Mouse (Mus musculus) lung, embryonic 15.5 days (tissue): Measurements from ENCODE around the gene Pkd1l2. TPM values are rescaled to one million over a fixed set of nuclear protein-coding genes. Genes with fewer than 3 reads are reported as not detected.

Experiments used
- ATAC-seq: fragments of 200-750 bp; cut with Nextera tagmentation; 2 replicates; pipeline ENCODE4 v1.8.0; 2017; ENCODE audit warnings: moderate number of reproducible peaks, borderline replicate concordance; ENCODE audit not compliant: low FRiP score, low TSS enrichment; ENCODE audit errors: extremely low read depth
- H3K27ac ChIP-seq: fragments of 300-500 bp; sonication (generic); 2 replicates; pipeline ENCODE4 v1.5.1; 2015; ENCODE audit warnings: moderate library complexity, mild to moderate bottlenecking, inconsistent platforms
- H3K27me3 ChIP-seq: fragments of 300-500 bp; sonication (generic); 2 replicates; pipeline ENCODE4 v1.6.1; 2015; ENCODE audit warnings: inconsistent platforms
- H3K36me3 ChIP-seq: fragments of 300-500 bp; sonication (generic); 2 replicates; pipeline ENCODE4 v1.6.1; 2015; ENCODE audit warnings: inconsistent platforms
- H3K4me1 ChIP-seq: fragments of 300-500 bp; sonication (generic); 2 replicates; pipeline ENCODE4 v1.6.1; 2015; ENCODE audit warnings: inconsistent platforms
- H3K4me2 ChIP-seq: fragments of 300-500 bp; sonication (generic); 2 replicates; pipeline ENCODE4 v1.6.1; 2015; ENCODE audit warnings: inconsistent platforms, mild to moderate bottlenecking, moderate library complexity
- H3K4me3 ChIP-seq: fragments of 300-500 bp; sonication (generic); 2 replicates; pipeline ENCODE4 v1.5.1; 2015; ENCODE audit warnings: mild to moderate bottlenecking, inconsistent platforms
- H3K9ac ChIP-seq: fragments of 300-500 bp; sonication (generic); 2 replicates; pipeline ENCODE4 v1.6.1; 2015; ENCODE audit warnings: inconsistent platforms
- H3K9me3 ChIP-seq: fragments of 300-500 bp; sonication (generic); 2 replicates; pipeline ENCODE4 v1.6.1; 2016; ENCODE audit warnings: inconsistent platforms
- WGBS: fragments of 180-500 bp; shearing (Covaris S2); methylation state at CpG from one replicate; pipeline ENCODE4 v1.1.7; 2015; 5-methylcytosine and 5-hydroxymethylcytosine counted together
- polyA plus RNA-seq: library from polyadenylated mRNA; unstranded; fragments of >200 nt; fragmentation: Nextera tagmentation; extraction: Ambion mirVana; gene quantifications from 2 replicates; pipeline ENCODE4 v1.2.1, GENCODE M21; 2015

The Pkd1l2 gene
- polyA plus RNA-seq, 1 experiment from 2014 or later, result not detected

- 83% methylated on average over 14 of the region's 14 CpGs for WGBS
- H3K9ac ChIP-seq, result no peak overlapping the region
- no peaks in the 10 kb centered on the region for H3K36me3 ChIP-seq
- 0 out of 2 replicates have a peak, but pooled peaks cover 3% of the 10 kb centered on the region for H3K4me1 ChIP-seq
- no peak for ATAC-seq
- no peak overlapping the region for H3K4me2 ChIP-seq
- no peaks in the 10 kb centered on the region for H3K9me3 ChIP-seq
- H3K4me3 ChIP-seq, result no peak overlapping the region
- H3K27me3 ChIP-seq, result no peaks in the 10 kb centered on the region
- no peak overlapping the region for H3K27ac ChIP-seq
These were observed 2.6 kb downstream of the Pkd1l2 start for GRCm38 (mm10) chr8:117079652-117080051.

GRCm38 (mm10) chr8:117078367-117078926 lies 3.8 kb downstream of the Pkd1l2 start:
- H3K36me3 ChIP-seq, result no peaks in the 10 kb centered on the region
- no peak overlapping the region for H3K4me3 ChIP-seq
- H3K9ac ChIP-seq, result no peak overlapping the region
- no peaks in the 10 kb centered on the region for H3K27me3 ChIP-seq
- ATAC-seq, result no peak
- H3K27ac ChIP-seq, result no peak overlapping the region
- no peak overlapping the region for H3K4me2 ChIP-seq
- WGBS, result 75% methylated on average over 7 of the region's 7 CpGs
- H3K4me1 ChIP-seq, result 0 out of 2 replicates have a peak, but pooled peaks cover 3% of the 10 kb centered on the region
- no peaks in the 10 kb centered on the region for H3K9me3 ChIP-seq

- H3K27me3 ChIP-seq, result no peaks in the 10 kb centered on the region
- no peaks in the 10 kb centered on the region for H3K9me3 ChIP-seq
- no peak overlapping the region for H3K4me3 ChIP-seq
- H3K36me3 ChIP-seq, result no peaks in the 10 kb centered on the region
- H3K27ac ChIP-seq, result no peak overlapping the region
- no peak for ATAC-seq
- WGBS, result 64% methylated on average over 10 of the region's 10 CpGs
- no peak overlapping the region for H3K4me2 ChIP-seq
- H3K9ac ChIP-seq, result no peak overlapping the region
- no peaks in the 10 kb centered on the region for H3K4me1 ChIP-seq
These were observed 7.7 kb downstream of the Pkd1l2 start for GRCm38 (mm10) chr8:117074350-117075182.

- no peak overlapping the region for H3K4me3 ChIP-seq
- 0 out of 2 replicates have a peak, but pooled peaks cover 4% of the 10 kb centered on the region for H3K4me1 ChIP-seq
- H3K9me3 ChIP-seq, result no peaks in the 10 kb centered on the region
- no peak for ATAC-seq
- no peak overlapping the region for H3K4me2 ChIP-seq
- H3K36me3 ChIP-seq, result no peaks in the 10 kb centered on the region
- H3K27me3 ChIP-seq, result no peaks in the 10 kb centered on the region; the same call in 1 of the 2 replicates
- WGBS, result 77% methylated on average over 1 of the region's 1 CpGs
- no peak overlapping the region for H3K27ac ChIP-seq
- no peak overlapping the region for H3K9ac ChIP-seq
These were observed 12.5 kb downstream of the Pkd1l2 start for GRCm38 (mm10) chr8:117069708-117070107.

- H3K27ac ChIP-seq, result no peak overlapping the region
These were observed 14.0 kb downstream of the Pkd1l2 start for GRCm38 (mm10) chr8:117068294-117068693.

GRCm38 (mm10) chr8:117067396-117067795 lies 14.9 kb downstream of the Pkd1l2 start:
- WGBS, result 83% methylated on average over 11 of the region's 11 CpGs
- Histone ChIP-seq H3K27ac (no peak overlapping the region), H3K27me3 (no peaks in the 10 kb centered on the region; the same call in 1 of the 2 replicates), H3K4me3 (no peak overlapping the region), H3K9ac (no peak overlapping the region), H3K36me3 (no peaks in the 10 kb centered on the region), H3K4me2 (no peak overlapping the region), H3K4me1 (0 out of 2 replicates have a peak, but pooled peaks cover 4% of the 10 kb centered on the region), H3K9me3 (no peaks in the 10 kb centered on the region)
- ATAC-seq, result no peak

More at GRCm38 (mm10) chr8:117068294-117068693, 14.0 kb downstream of the Pkd1l2 start:
- no peaks in the 10 kb centered on the region for H3K9me3 ChIP-seq
- ATAC-seq, result no peak
- H3K4me3 ChIP-seq, result no peak overlapping the region
- H3K27me3 ChIP-seq, result no peaks in the 10 kb centered on the region; the same call in 1 of the 2 replicates
- no peaks in the 10 kb centered on the region for H3K36me3 ChIP-seq
- no peak overlapping the region for H3K9ac ChIP-seq
- H3K4me1 ChIP-seq, result 0 out of 2 replicates have a peak, but pooled peaks cover 4% of the 10 kb centered on the region
- 69% methylated on average over 13 of the region's 13 CpGs for WGBS
- H3K4me2 ChIP-seq, result no peak overlapping the region

GRCm38 (mm10) chr8:117066955-117067354 lies 15.3 kb downstream of the Pkd1l2 start:
- H3K4me2 ChIP-seq, result no peak overlapping the region
- ATAC-seq, result no peak
- no peak overlapping the region for H3K27ac ChIP-seq
- no peak overlapping the region for H3K4me3 ChIP-seq
- H3K9ac ChIP-seq, result no peak overlapping the region
- H3K9me3 ChIP-seq, result no peaks in the 10 kb centered on the region
- H3K27me3 ChIP-seq, result no peaks in the 10 kb centered on the region; the same call in 1 of the 2 replicates
- 0 out of 2 replicates have a peak, but pooled peaks cover 4% of the 10 kb centered on the region for H3K4me1 ChIP-seq
- 51% methylated on average over 7 of the region's 7 CpGs for WGBS
- H3K36me3 ChIP-seq, result no peaks in the 10 kb centered on the region

DNA sequence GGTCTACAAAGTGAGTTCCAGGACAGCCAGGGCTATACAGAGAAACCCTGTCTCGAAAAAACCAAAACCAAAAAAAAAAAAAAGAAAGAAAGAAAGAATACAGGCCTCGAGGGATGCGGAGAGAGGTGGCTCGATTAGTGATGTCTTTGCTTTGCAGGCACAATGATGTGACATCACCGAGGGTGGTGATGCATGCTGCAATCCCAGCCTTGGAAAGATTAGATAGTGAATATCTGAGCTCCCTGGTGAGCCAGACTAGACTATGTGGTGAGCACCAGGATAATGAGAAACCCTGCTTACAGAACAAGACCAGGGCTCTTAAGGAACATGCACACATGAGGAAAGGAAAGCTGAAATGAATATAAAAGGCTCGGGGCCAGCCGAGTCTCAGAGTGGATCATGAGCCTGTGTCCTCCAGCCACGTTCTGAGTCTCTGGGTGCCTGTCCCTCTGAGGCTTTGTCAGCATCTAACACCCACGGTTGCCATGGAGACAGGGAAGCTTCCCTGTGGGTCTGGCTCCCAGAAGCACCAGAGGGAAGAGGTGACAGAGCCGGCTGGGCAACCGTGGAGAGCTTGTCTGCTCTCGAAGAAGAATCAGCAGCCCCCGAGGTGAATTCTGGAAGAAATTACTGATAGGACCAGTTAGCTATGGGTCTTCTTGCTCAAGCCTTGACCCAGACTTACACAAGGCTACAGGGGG lies 20.9 kb downstream of the Pkd1l2 start:
- H3K9ac ChIP-seq, result no peak overlapping the region
- H3K27me3 ChIP-seq, result no peaks in the 10 kb centered on the region; the same call in 1 of the 2 replicates
- H3K4me2 ChIP-seq, result no peak overlapping the region
- no peak overlapping the region for H3K4me3 ChIP-seq
- ATAC-seq, result no peak
- 0 out of 2 replicates have a peak, but pooled peaks cover 2% of the 10 kb centered on the region for H3K4me1 ChIP-seq
- no peaks in the 10 kb centered on the region for H3K9me3 ChIP-seq
- 51% methylated on average over 13 of the region's 13 CpGs for WGBS
- H3K27ac ChIP-seq, result no peak overlapping the region
- H3K36me3 ChIP-seq, result no peaks in the 10 kb centered on the region

GRCm38 (mm10) chr8:117060306-117060705 lies 21.9 kb downstream of the Pkd1l2 start:
- no peaks in the 10 kb centered on the region for H3K4me1 ChIP-seq
- no peak overlapping the region for H3K9ac ChIP-seq
- H3K4me3 ChIP-seq, result no peak overlapping the region
- no peak overlapping the region for H3K27ac ChIP-seq
- H3K9me3 ChIP-seq, result no peaks in the 10 kb centered on the region
- no peaks in the 10 kb centered on the region for H3K27me3 ChIP-seq
- 71% methylated on average over 13 of the region's 13 CpGs for WGBS
- no peaks in the 10 kb centered on the region for H3K36me3 ChIP-seq
- H3K4me2 ChIP-seq, result no peak overlapping the region
- ATAC-seq, result no peak

DNA sequence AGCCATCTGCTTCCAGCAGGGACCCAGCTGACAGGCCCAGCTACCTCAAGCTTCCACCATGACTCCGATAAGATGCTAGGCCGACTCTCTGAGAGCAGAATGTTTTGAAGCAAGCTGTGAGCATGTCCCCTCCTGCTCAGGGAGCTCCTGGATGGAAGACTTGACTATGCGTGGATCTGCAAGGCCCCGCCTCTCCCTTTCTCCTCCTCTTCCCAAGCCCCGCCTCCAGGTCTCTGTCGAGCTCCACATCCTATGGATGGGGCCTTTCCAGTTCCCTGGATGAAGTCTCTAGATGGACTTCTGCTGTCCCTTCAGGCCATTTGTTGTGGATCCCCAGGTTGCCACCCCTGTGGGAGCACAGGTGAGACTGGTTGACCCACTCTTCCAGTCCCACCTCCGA lies 23.2 kb downstream of the Pkd1l2 start:
- WGBS, result 57% methylated on average over 7 of the region's 7 CpGs
- Histone ChIP-seq H3K4me3 (no peak overlapping the region), H3K27ac (no peak overlapping the region), H3K4me2 (no peak overlapping the region), H3K27me3 (no peaks in the 10 kb centered on the region), H3K9ac (no peak overlapping the region), H3K36me3 (no peaks in the 10 kb centered on the region), H3K4me1 (no peaks in the 10 kb centered on the region), H3K9me3 (no peaks in the 10 kb centered on the region)
- ATAC-seq, result no peak

- WGBS, result 56% methylated on average over 6 of the region's 6 CpGs
- H3K36me3 ChIP-seq, result no peaks in the 10 kb centered on the region
- H3K4me1 ChIP-seq, result no peaks in the 10 kb centered on the region
- no peak overlapping the region for H3K27ac ChIP-seq
- no peak for ATAC-seq
- H3K9ac ChIP-seq, result no peak overlapping the region
- no peaks in the 10 kb centered on the region for H3K9me3 ChIP-seq
- no peak overlapping the region for H3K4me2 ChIP-seq
- no peaks in the 10 kb centered on the region for H3K27me3 ChIP-seq
- H3K4me3 ChIP-seq, result no peak overlapping the region
These were observed 27.2 kb downstream of the Pkd1l2 start for GRCm38 (mm10) chr8:117055097-117055496.
